Comparison of ENCODE assay signal across 8 mouse cellular contexts in genomic region chr4:135873526-135874202, GRCm38 (mm10). TPM values are rescaled to one million over a fixed set of nuclear protein-coding genes. Genes with fewer than 3 reads are reported as not detected.
DNase-seq lines count a peak whose midpoint lies in the region; ATAC-seq lines count a peak whose summit lies in the region.

Gene Pnrc2 (minus strand): TSS chr4:135873850.

- H3K36me3 ChIP-seq in forebrain, embryonic 10.5 days (replicated peaks), result peaks cover 42% of the 10 kb centered on the region
- peaks cover 18% of the 10 kb centered on the region; the same call in 1 of the 2 replicates for H3K36me3 ChIP-seq in heart, embryonic 15.5 days
- peaks cover 38% of the 10 kb centered on the region for H3K36me3 ChIP-seq in liver, embryonic 15.5 days (replicated peaks)
- H3K36me3 ChIP-seq in neural tube, embryonic 12.5 days, result peaks cover 11% of the 10 kb centered on the region

- peaks cover 65% of the 10 kb centered on the region for H3K4me1 ChIP-seq in forebrain, embryonic 10.5 days
- H3K4me1 ChIP-seq in heart, embryonic 15.5 days (replicated peaks), result peaks cover 57% of the 10 kb centered on the region
- H3K4me1 ChIP-seq in liver, embryonic 15.5 days (replicated peaks), result peaks cover 65% of the 10 kb centered on the region
- peaks cover 50% of the 10 kb centered on the region for H3K4me1 ChIP-seq in neural tube, embryonic 12.5 days

- H3K27me3 ChIP-seq in forebrain, embryonic 10.5 days (ENCODE audit: poor library complexity, severe bottlenecking), result no peaks in the 10 kb centered on the region
- H3K27me3 ChIP-seq in heart, embryonic 15.5 days, result no peaks in the 10 kb centered on the region
- no peaks in the 10 kb centered on the region for H3K27me3 ChIP-seq in liver, embryonic 15.5 days
- no peaks in the 10 kb centered on the region for H3K27me3 ChIP-seq in neural tube, embryonic 12.5 days (replicated peaks)

- peak within 1 kb of the TSS; percentile 85 for H3K4me3 ChIP-seq in forebrain, embryonic 10.5 days
- H3K4me3 ChIP-seq in heart, embryonic 15.5 days, result peak within 1 kb of the TSS; percentile 67
- H3K4me3 ChIP-seq in liver, embryonic 15.5 days (replicated peaks), result peak within 1 kb of the TSS; percentile 82
- peak within 1 kb of the TSS; percentile 72 for H3K4me3 ChIP-seq in neural tube, embryonic 12.5 days

- no peaks in the 10 kb centered on the region for H3K9me3 ChIP-seq in forebrain, embryonic 10.5 days
- H3K9me3 ChIP-seq in heart, embryonic 15.5 days (replicated peaks), result no peaks in the 10 kb centered on the region
- no peaks in the 10 kb centered on the region for H3K9me3 ChIP-seq in liver, embryonic 15.5 days (replicated peaks)
- H3K9me3 ChIP-seq in neural tube, embryonic 12.5 days, result no peaks in the 10 kb centered on the region

- H3K27ac ChIP-seq in forebrain, embryonic 10.5 days, result peak within 1 kb of the TSS; percentile 100
- H3K27ac ChIP-seq in heart, embryonic 15.5 days, result peak within 1 kb of the TSS; percentile 97
- peak within 1 kb of the TSS; percentile 97 for H3K27ac ChIP-seq in liver, embryonic 15.5 days (replicated peaks)
- H3K27ac ChIP-seq in neural tube, embryonic 12.5 days, result peak within 1 kb of the TSS; percentile 98

- peak; percentile 92 for ATAC-seq in heart, embryonic 15.5 days (replicated peaks; ENCODE audit: insufficient number of reproducible peaks, insufficient read depth, low FRiP score, low read depth)
- peak; percentile 94 for ATAC-seq in liver, embryonic 15.5 days (ENCODE audit: insufficient read depth)
- ATAC-seq in neural tube, embryonic 12.5 days (ENCODE audit: low FRiP score, low read depth), result peak; percentile 93

- peak within 1 kb of the TSS; percentile 83 for H3K9ac ChIP-seq in heart, embryonic 15.5 days
- peak within 1 kb of the TSS; percentile 90 for H3K9ac ChIP-seq in liver, embryonic 15.5 days
- H3K9ac ChIP-seq in neural tube, embryonic 12.5 days, result peak within 1 kb of the TSS; percentile 89

- WGBS in forebrain, embryonic 10.5 days, result under 1% methylated on average over 60 of the region's 60 CpGs
- under 1% methylated on average over 60 of the region's 60 CpGs for WGBS in heart, embryonic 15.5 days
- WGBS in liver, embryonic 15.5 days (ENCODE audit: insufficient replicate concordance), result under 1% methylated on average over 55 of the region's 60 CpGs
- under 1% methylated on average over 59 of the region's 60 CpGs for WGBS in neural tube, embryonic 12.5 days

- H3K4me2 ChIP-seq in heart, embryonic 15.5 days, result peak within 1 kb of the TSS; percentile 69
- H3K4me2 ChIP-seq in liver, embryonic 15.5 days, result peak within 1 kb of the TSS; percentile 92
- peak within 1 kb of the TSS; percentile 79 for H3K4me2 ChIP-seq in neural tube, embryonic 12.5 days (replicated peaks)

- peak; percentile 78 to 79 for DNase-seq in CD8-positive naive resting alpha-beta T cell, adult 2 months (ENCODE audit: low read depth in 2 of 2, low spot score in 2 of 2)
- peak; percentile 88 for DNase-seq in c-Kit-negative CD71-positive TER-119-positive erythroid progenitor cells, embryonic 14.5 days (ENCODE audit: low read depth, low spot score)
- peak; percentile 98 for DNase-seq in forebrain, embryonic 10.5 days (ENCODE audit: extremely low spot score, low spot score)
- peak; percentile 92 to 94 for DNase-seq in kidney, postnatal 36 days
- peak; percentile 92 for DNase-seq in telencephalon, adult 2 months (ENCODE audit: low read depth, low spot score)

RNA-seq across cellular contexts. Expression of gene Pnrc2, which starts in this region (rescaled TPM):
- polyA plus RNA-seq in forebrain, embryonic 10.5 days (2016; fragmentation: Nextera tagmentation; extraction: Ambion mirVana), result 205 and 219 TPM in 2 replicates
- 123 and 130 TPM in 2 replicates for polyA plus RNA-seq in heart, embryonic 15.5 days (2015; fragmentation: Nextera tagmentation; extraction: Ambion mirVana)
- polyA plus RNA-seq in liver, embryonic 15.5 days (2015; fragmentation: Nextera tagmentation; extraction: Ambion mirVana), result 77.1 and 78.3 TPM in 2 replicates
- polyA plus RNA-seq in neural tube, embryonic 12.5 days (2016; fragmentation: Nextera tagmentation; extraction: Ambion mirVana), result 145 and 154 TPM in 2 replicates

Comparison
In these comparisons a context has a peak if more than half of its experiments do, and no peak if none do; other contexts are left out.
1. Peak in every context shown above with its lines: DNase-seq, ATAC-seq, H3K4me3 ChIP-seq and H3K27ac ChIP-seq.